Mouse (Mus musculus): ENCODE measurements around the gene Smoc1. TPM values are rescaled to one million over a fixed set of nuclear protein-coding genes. Genes with fewer than 3 reads are reported as not detected.

Gene Smoc1
- polyA plus RNA-seq, 1 experiment, result 41.7 TPM

- no peaks in the 10 kb centered on the region for H3K27me3 ChIP-seq (ENCODE audit: control insufficient read depth, insufficient read depth, low read length)
- H3K36me3 ChIP-seq (ENCODE audit: control insufficient read depth, insufficient read depth, low read length), result no peaks in the 10 kb centered on the region
- WGBS, result 92% methylated on average over 20 of the region's 20 CpGs
- TF ChIP-seq CTCF (IDR thresholded peaks at IDR 0.05; ENCODE audit: borderline replicate concordance, control insufficient read depth, extremely low read depth, insufficient read depth, low read length, poor library complexity) (no peak), POLR2A (IDR thresholded peaks at IDR 0.05; ENCODE audit: control insufficient read depth, extremely low read depth, insufficient read depth, low read length, poor library complexity) (no peak)
- 0 out of 2 replicates have a peak overlapping the region, but pooled peaks have one; percentile 13 for H3K4me3 ChIP-seq (ENCODE audit: control insufficient read depth, insufficient read depth, low read length)
- no peaks in the 10 kb centered on the region for H3K4me1 ChIP-seq (replicated peaks; ENCODE audit: control insufficient read depth, insufficient read depth, low read length)
- no peak for DNase-seq
- H3K27ac ChIP-seq (ENCODE audit: control insufficient read depth, insufficient read depth, low read length), result no peak overlapping the region
These were observed 7.9 kb upstream of the Smoc1 start for GRCm38 (mm10) chr12:81018516-81019279.

GRCm38 (mm10) chr12:81019280-81019935 is 7.2 kb upstream of the Smoc1 start:
- H3K27ac ChIP-seq (ENCODE audit: control insufficient read depth, insufficient read depth, low read length), result no peak overlapping the region
- no peaks in the 10 kb centered on the region for H3K36me3 ChIP-seq (ENCODE audit: control insufficient read depth, insufficient read depth, low read length)
- no peaks in the 10 kb centered on the region for H3K27me3 ChIP-seq (ENCODE audit: control insufficient read depth, insufficient read depth, low read length)
- H3K4me3 ChIP-seq (ENCODE audit: control insufficient read depth, insufficient read depth, low read length), result no peak overlapping the region
- no peak for TF ChIP-seq POLR2A (IDR thresholded peaks at IDR 0.05; ENCODE audit: control insufficient read depth, extremely low read depth, insufficient read depth, low read length, poor library complexity)
- no peaks in the 10 kb centered on the region for H3K4me1 ChIP-seq (replicated peaks; ENCODE audit: control insufficient read depth, insufficient read depth, low read length)
- WGBS, result 90% methylated on average over 7 of the region's 7 CpGs
- no peak for DNase-seq

GRCm38 (mm10) chr12:81024407-81024806 is 2.2 kb upstream of the Smoc1 start:
- Histone ChIP-seq H3K27me3 (ENCODE audit: control insufficient read depth, insufficient read depth, low read length) (no peaks in the 10 kb centered on the region; the same call in 1 of the 2 replicates), H3K36me3 (ENCODE audit: control insufficient read depth, insufficient read depth, low read length) (no peaks in the 10 kb centered on the region), H3K27ac (ENCODE audit: control insufficient read depth, insufficient read depth, low read length) (no peak overlapping the region), H3K4me1 (replicated peaks; ENCODE audit: control insufficient read depth, insufficient read depth, low read length) (peaks cover 5% of the 10 kb centered on the region), H3K4me3 (ENCODE audit: control insufficient read depth, insufficient read depth, low read length) (no peak overlapping the region)
- DNase-seq, result no peak
- TF ChIP-seq CTCF (IDR thresholded peaks at IDR 0.05; ENCODE audit: borderline replicate concordance, control insufficient read depth, extremely low read depth, insufficient read depth, low read length, poor library complexity), result no peak
- TF ChIP-seq POLR2A (IDR thresholded peaks at IDR 0.05; ENCODE audit: control insufficient read depth, extremely low read depth, insufficient read depth, low read length, poor library complexity), result no peak
- WGBS, result 97% methylated on average over 7 of the region's 7 CpGs

GRCm38 (mm10) chr12:81024993-81025392 is 1.6 kb upstream of the Smoc1 start:
- Histone ChIP-seq H3K4me1 (replicated peaks; ENCODE audit: control insufficient read depth, insufficient read depth, low read length) (peaks cover 5% of the 10 kb centered on the region), H3K4me3 (ENCODE audit: control insufficient read depth, insufficient read depth, low read length) (no peak overlapping the region), H3K27ac (ENCODE audit: control insufficient read depth, insufficient read depth, low read length) (no peak overlapping the region), H3K36me3 (ENCODE audit: control insufficient read depth, insufficient read depth, low read length) (no peaks in the 10 kb centered on the region), H3K27me3 (ENCODE audit: control insufficient read depth, insufficient read depth, low read length) (no peaks in the 10 kb centered on the region; the same call in 1 of the 2 replicates)
- peak; percentile 31 for DNase-seq
- WGBS, result 78% methylated on average over 2 of the region's 2 CpGs
- TF ChIP-seq POLR2A (IDR thresholded peaks at IDR 0.05; ENCODE audit: control insufficient read depth, extremely low read depth, insufficient read depth, low read length, poor library complexity) (no peak), CTCF (IDR thresholded peaks at IDR 0.05; ENCODE audit: borderline replicate concordance, control insufficient read depth, extremely low read depth, insufficient read depth, low read length, poor library complexity) (no peak)

- H3K27ac ChIP-seq (ENCODE audit: control insufficient read depth, insufficient read depth, low read length), result peak overlapping the region; percentile 29; the same call in 1 of the 2 replicates
These were observed 661 bp downstream of the Smoc1 start for GRCm38 (mm10) chr12:81026995-81027942.

More at GRCm38 (mm10) chr12:81026995-81027942, 661 bp downstream of the Smoc1 start:
- WGBS, result 5% methylated on average over 45 of the region's 45 CpGs
- TF ChIP-seq CTCF (IDR thresholded peaks at IDR 0.05; ENCODE audit: borderline replicate concordance, control insufficient read depth, extremely low read depth, insufficient read depth, low read length, poor library complexity), result no peak
- TF ChIP-seq POLR2A (IDR thresholded peaks at IDR 0.05; ENCODE audit: control insufficient read depth, extremely low read depth, insufficient read depth, low read length, poor library complexity), result no peak
- DNase-seq, result peak; percentile 44
- H3K4me3 ChIP-seq (ENCODE audit: control insufficient read depth, insufficient read depth, low read length), result peak overlapping the region; percentile 66
- no peaks in the 10 kb centered on the region for H3K36me3 ChIP-seq (ENCODE audit: control insufficient read depth, insufficient read depth, low read length)
- no peaks in the 10 kb centered on the region; the same call in 1 of the 2 replicates for H3K27me3 ChIP-seq (ENCODE audit: control insufficient read depth, insufficient read depth, low read length)
- H3K4me1 ChIP-seq (replicated peaks; ENCODE audit: control insufficient read depth, insufficient read depth, low read length), result peaks cover 5% of the 10 kb centered on the region

All from thymus, adult 2 months (tissue).